Mouse (Mus musculus): ENCODE measurements around the gene Abcb9.

The Abcb9 gene

DNA sequence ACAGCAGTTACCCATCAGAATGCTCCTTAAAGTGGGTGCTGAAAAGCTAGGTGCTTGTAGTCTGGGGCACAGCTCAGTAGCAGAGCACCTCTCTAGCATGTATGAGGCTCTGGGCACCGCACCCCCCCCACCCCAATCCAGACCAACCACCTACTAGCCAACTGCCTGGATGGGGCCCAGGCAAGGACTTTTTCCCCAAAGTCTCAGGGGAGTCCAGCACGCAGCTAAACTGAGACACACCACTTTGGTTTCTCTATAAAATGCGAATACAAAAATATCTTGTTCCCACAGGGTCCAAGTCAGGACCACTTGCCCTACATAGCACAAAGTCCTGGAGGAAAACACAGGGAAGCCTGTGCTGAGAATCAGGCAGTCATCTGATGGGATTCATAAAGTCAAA is 81.4 kb downstream of the Abcb9 start:
- in situ Hi-C loops (cut with MboI), result no loop called here

GRCm38 (mm10) chr5:124013747-124014146 is 81.9 kb downstream of the Abcb9 start:
- in situ Hi-C loops (cut with MboI), result no loop called here

GRCm38 (mm10) chr5:124012885-124013284 is 82.7 kb downstream of the Abcb9 start:
- in situ Hi-C loops (cut with MboI), result no loop called here

DNA sequence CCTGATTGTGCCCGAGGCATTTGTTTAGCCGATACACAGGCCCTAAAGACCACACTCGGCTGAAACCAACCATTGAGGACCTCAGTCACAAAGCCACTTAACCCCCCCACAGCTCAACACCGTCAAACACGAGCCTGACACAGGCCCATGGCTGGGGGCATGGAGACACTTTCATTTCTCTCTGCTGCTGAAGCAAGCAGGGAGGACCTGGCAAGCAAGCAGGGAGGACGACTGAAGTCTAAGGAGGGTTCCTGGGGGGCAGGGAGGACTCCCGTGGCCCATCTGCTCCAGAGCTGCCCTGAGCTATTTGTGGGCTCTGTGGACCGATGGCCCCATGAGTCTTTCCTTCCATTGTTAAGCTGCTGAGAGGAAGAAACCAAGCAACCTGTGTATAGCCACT is 83.7 kb downstream of the Abcb9 start:
- in situ Hi-C loops (cut with MboI), result no loop called here

Data from mature B cell (primary cell).